Mouse (Mus musculus) heart, embryonic 13.5 days (tissue): Measurements from ENCODE around the gene Cdc14b. TPM values are rescaled to one million over a fixed set of nuclear protein-coding genes. Genes with fewer than 3 reads are reported as not detected.
"Not testable (repeated sequence)": the region's sequence is repeated elsewhere in the genome, so short reads cannot be mapped to it uniquely, and the experiment has no call there.

Experiments
- ATAC-seq: fragments of 200-750 bp; cut with Nextera tagmentation; 2 replicates; pipeline ENCODE4 v1.8.0; 2017; ENCODE audit warnings: moderate TSS enrichment; ENCODE audit not compliant: insufficient number of reproducible peaks, low FRiP score, low TSS enrichment; ENCODE audit errors: extremely low read depth
- H3K27ac ChIP-seq: fragments of 300-500 bp; sonication (generic); replicated peaks from 2 replicates; pipeline ENCODE4 v1.5.1; 2015; ENCODE audit warnings: moderate library complexity, mild to moderate bottlenecking, inconsistent platforms
- H3K27me3 ChIP-seq: fragments of 300-500 bp; sonication (generic); replicated peaks from 2 replicates; pipeline ENCODE4 v1.6.1; 2015; ENCODE audit warnings: mild to moderate bottlenecking, inconsistent platforms
- H3K36me3 ChIP-seq: fragments of 300-500 bp; sonication (generic); 2 replicates; pipeline ENCODE4 v1.6.1; 2015; ENCODE audit warnings: mild to moderate bottlenecking, inconsistent platforms
- H3K4me1 ChIP-seq: fragments of 300-500 bp; sonication (generic); 2 replicates; pipeline ENCODE4 v1.6.1; 2015; ENCODE audit warnings: inconsistent platforms
- H3K4me2 ChIP-seq: fragments of 300-500 bp; sonication (generic); 2 replicates; pipeline ENCODE4 v1.6.1; 2015; ENCODE audit warnings: inconsistent platforms, mild to moderate bottlenecking, moderate library complexity
- H3K4me3 ChIP-seq: fragments of 300-500 bp; sonication (generic); 2 replicates; pipeline ENCODE4 v1.5.1; 2015; ENCODE audit warnings: moderate library complexity, mild to moderate bottlenecking, inconsistent platforms
- H3K9ac ChIP-seq: fragments of 300-500 bp; sonication (generic); 2 replicates; pipeline ENCODE4 v1.6.1; 2015; ENCODE audit warnings: inconsistent platforms, mild to moderate bottlenecking, moderate library complexity
- H3K9me3 ChIP-seq: fragments of 300-500 bp; sonication (generic); 2 replicates; pipeline ENCODE4 v1.6.1; 2016; ENCODE audit warnings: inconsistent platforms
- WGBS: fragments of 180-500 bp; shearing (Covaris S2); methylation state at CpG from one replicate; pipeline ENCODE4 v1.1.7; 2015; ENCODE audit warnings: mixed read lengths; 5-methylcytosine and 5-hydroxymethylcytosine counted together
- polyA plus RNA-seq: library from polyadenylated mRNA; unstranded; fragments of >200 nt; fragmentation: Nextera tagmentation; extraction: Ambion mirVana; gene quantifications from 2 replicates; pipeline ENCODE4 v1.2.1, GENCODE M21; 2015

The Cdc14b gene
- polyA plus RNA-seq, 1 experiment from 2014 or later, result 17.4 TPM

- Histone ChIP-seq H3K27ac (no peak overlapping the region; the same call in 1 of the 2 replicates), H3K4me2 (peak overlapping the region; percentile 100), H3K36me3 (no peaks in the 10 kb centered on the region), H3K27me3 (peaks cover 5% of the 10 kb centered on the region; the same call in 1 of the 2 replicates), H3K9ac (peak overlapping the region; percentile 86), H3K9me3 (no peaks in the 10 kb centered on the region), H3K4me3 (peak overlapping the region; percentile 84), H3K4me1 (peaks cover 19% of the 10 kb centered on the region)
- ATAC-seq, result peak; percentile 52; the same call in 1 of the 2 replicates
- 1% methylated on average over 94 of the region's 95 CpGs for WGBS
Observed at GRCm38 (mm10) chr13:64273891-64274844, 922 bp downstream of the Cdc14b start.

- Histone ChIP-seq H3K27me3 (peaks cover 5% of the 10 kb centered on the region; the same call in 1 of the 2 replicates), H3K4me3 (peak overlapping the region; percentile 84), H3K27ac (no peak overlapping the region), H3K9ac (peak overlapping the region; percentile 86; the same call in 1 of the 2 replicates), H3K4me1 (peaks cover 19% of the 10 kb centered on the region), H3K36me3 (no peaks in the 10 kb centered on the region), H3K9me3 (no peaks in the 10 kb centered on the region), H3K4me2 (peak overlapping the region; percentile 100)
- no peak for ATAC-seq
- WGBS, result 49% methylated on average over 8 of the region's 8 CpGs
Observed at GRCm38 (mm10) chr13:64273352-64273751, 1.7 kb downstream of the Cdc14b start.

GRCm38 (mm10) chr13:64268384-64268783, 6.7 kb downstream of the Cdc14b start:
- no peak overlapping the region for H3K4me2 ChIP-seq
- H3K9ac ChIP-seq, result no peak overlapping the region
- no peaks in the 10 kb centered on the region for H3K9me3 ChIP-seq
- H3K4me1 ChIP-seq, result peaks cover 16% of the 10 kb centered on the region
- H3K4me3 ChIP-seq, result no peak overlapping the region
- H3K27ac ChIP-seq, result no peak overlapping the region
- WGBS, result 69% methylated on average over 4 of the region's 4 CpGs
- peaks cover 3% of the 10 kb centered on the region; the same call in 1 of the 2 replicates for H3K27me3 ChIP-seq
- ATAC-seq, result no peak
- H3K36me3 ChIP-seq, result 0 out of 2 replicates have a peak, but pooled peaks cover 3% of the 10 kb centered on the region

GRCm38 (mm10) chr13:64267151-64267550, 7.9 kb downstream of the Cdc14b start:
- Histone ChIP-seq H3K4me2 (peak overlapping the region; percentile 37), H3K4me3 (no peak overlapping the region), H3K27ac (0 out of 2 replicates have a peak overlapping the region, but pooled peaks have one; percentile 30), H3K27me3 (no peaks in the 10 kb centered on the region), H3K4me1 (peaks cover 15% of the 10 kb centered on the region), H3K36me3 (0 out of 2 replicates have a peak, but pooled peaks cover 3% of the 10 kb centered on the region), H3K9me3 (no peaks in the 10 kb centered on the region), H3K9ac (no peak overlapping the region)
- 19% methylated on average over 9 of the region's 9 CpGs for WGBS
- ATAC-seq, result no peak

- Histone ChIP-seq H3K4me2 (no peak overlapping the region), H3K9me3 (no peaks in the 10 kb centered on the region), H3K9ac (no peak overlapping the region), H3K27ac (no peak overlapping the region), H3K36me3 (0 out of 2 replicates have a peak, but pooled peaks cover 3% of the 10 kb centered on the region), H3K27me3 (no peaks in the 10 kb centered on the region), H3K4me1 (peaks cover 15% of the 10 kb centered on the region), H3K4me3 (no peak overlapping the region)
- WGBS, result 82% methylated on average over 6 of the region's 6 CpGs
- no peak for ATAC-seq
Observed at GRCm38 (mm10) chr13:64264586-64264985, 10.5 kb downstream of the Cdc14b start.

- H3K4me3 ChIP-seq, result no peak overlapping the region
- H3K9me3 ChIP-seq, result no peaks in the 10 kb centered on the region
- no peaks in the 10 kb centered on the region for H3K27me3 ChIP-seq
- H3K27ac ChIP-seq, result no peak overlapping the region
- no peak for ATAC-seq
- no peaks in the 10 kb centered on the region for H3K4me1 ChIP-seq
- H3K4me2 ChIP-seq, result no peak overlapping the region
- 93% methylated on average over 7 of the region's 7 CpGs for WGBS
- no peaks in the 10 kb centered on the region for H3K36me3 ChIP-seq
- no peak overlapping the region for H3K9ac ChIP-seq
Observed at GRCm38 (mm10) chr13:64259903-64260302, 15.2 kb downstream of the Cdc14b start.

GRCm38 (mm10) chr13:64258516-64258821, 16.6 kb downstream of the Cdc14b start:
- H3K36me3 ChIP-seq, result no peaks in the 10 kb centered on the region
- 81% methylated on average over 4 of the region's 4 CpGs for WGBS
- no peak for ATAC-seq
- no peak overlapping the region for H3K4me2 ChIP-seq
- no peak overlapping the region for H3K4me3 ChIP-seq
- no peaks in the 10 kb centered on the region for H3K27me3 ChIP-seq
- no peak overlapping the region for H3K27ac ChIP-seq
- no peak overlapping the region for H3K9ac ChIP-seq
- H3K9me3 ChIP-seq, result no peaks in the 10 kb centered on the region
- H3K4me1 ChIP-seq, result 0 out of 2 replicates have a peak, but pooled peaks cover under 1% of the 10 kb centered on the region

GRCm38 (mm10) chr13:64257814-64258515, 17.1 kb downstream of the Cdc14b start:
- Histone ChIP-seq H3K27ac (no peak overlapping the region), H3K9me3 (no peaks in the 10 kb centered on the region), H3K9ac (no peak overlapping the region), H3K4me1 (0 out of 2 replicates have a peak, but pooled peaks cover 3% of the 10 kb centered on the region), H3K27me3 (no peaks in the 10 kb centered on the region), H3K36me3 (no peaks in the 10 kb centered on the region), H3K4me2 (no peak overlapping the region), H3K4me3 (no peak overlapping the region)
- whole genome bisulfite sequencing, result 55% methylated on average over 5 of the region's 5 CpGs
- ATAC-seq, result no peak

GRCm38 (mm10) chr13:64257010-64257813, 17.9 kb downstream of the Cdc14b start:
- 0 out of 2 replicates have a peak, but pooled peaks cover 3% of the 10 kb centered on the region for H3K4me1 ChIP-seq
- WGBS, result 71% methylated on average over 12 of the region's 12 CpGs
- no peak overlapping the region for H3K27ac ChIP-seq
- no peak overlapping the region for H3K9ac ChIP-seq
- H3K9me3 ChIP-seq, result no peaks in the 10 kb centered on the region
- ATAC-seq, result no peak
- no peaks in the 10 kb centered on the region for H3K36me3 ChIP-seq
- no peak overlapping the region for H3K4me2 ChIP-seq
- H3K4me3 ChIP-seq, result no peak overlapping the region
- no peaks in the 10 kb centered on the region for H3K27me3 ChIP-seq

GRCm38 (mm10) chr13:64254185-64254584, 20.9 kb downstream of the Cdc14b start:
- H3K9ac ChIP-seq, H3K9me3 ChIP-seq, H3K27me3 ChIP-seq, H3K4me3 ChIP-seq, H3K4me2 ChIP-seq, ATAC-seq, H3K36me3 ChIP-seq, H3K27ac ChIP-seq: not testable (repeated sequence)
- 74% methylated on average over 11 of the region's 11 CpGs for WGBS
- H3K4me1 ChIP-seq, result peaks cover 11% of the 10 kb centered on the region

GRCm38 (mm10) chr13:64253697-64254096, 21.4 kb downstream of the Cdc14b start:
- Histone ChIP-seq H3K9ac (no peak overlapping the region), H3K27ac (no peak overlapping the region), H3K4me2 (no peak overlapping the region), H3K36me3 (no peaks in the 10 kb centered on the region), H3K4me3 (no peak overlapping the region), H3K27me3 (no peaks in the 10 kb centered on the region), H3K9me3 (no peaks in the 10 kb centered on the region), H3K4me1 (peaks cover 14% of the 10 kb centered on the region)
- no peak for ATAC-seq
